Mouse (Mus musculus): ENCODE results near the gene Lbx2.
A peak's percentile ranks its signal among the peaks of the same experiment; 100 is the strongest.

Gene Lbx2

DNA sequence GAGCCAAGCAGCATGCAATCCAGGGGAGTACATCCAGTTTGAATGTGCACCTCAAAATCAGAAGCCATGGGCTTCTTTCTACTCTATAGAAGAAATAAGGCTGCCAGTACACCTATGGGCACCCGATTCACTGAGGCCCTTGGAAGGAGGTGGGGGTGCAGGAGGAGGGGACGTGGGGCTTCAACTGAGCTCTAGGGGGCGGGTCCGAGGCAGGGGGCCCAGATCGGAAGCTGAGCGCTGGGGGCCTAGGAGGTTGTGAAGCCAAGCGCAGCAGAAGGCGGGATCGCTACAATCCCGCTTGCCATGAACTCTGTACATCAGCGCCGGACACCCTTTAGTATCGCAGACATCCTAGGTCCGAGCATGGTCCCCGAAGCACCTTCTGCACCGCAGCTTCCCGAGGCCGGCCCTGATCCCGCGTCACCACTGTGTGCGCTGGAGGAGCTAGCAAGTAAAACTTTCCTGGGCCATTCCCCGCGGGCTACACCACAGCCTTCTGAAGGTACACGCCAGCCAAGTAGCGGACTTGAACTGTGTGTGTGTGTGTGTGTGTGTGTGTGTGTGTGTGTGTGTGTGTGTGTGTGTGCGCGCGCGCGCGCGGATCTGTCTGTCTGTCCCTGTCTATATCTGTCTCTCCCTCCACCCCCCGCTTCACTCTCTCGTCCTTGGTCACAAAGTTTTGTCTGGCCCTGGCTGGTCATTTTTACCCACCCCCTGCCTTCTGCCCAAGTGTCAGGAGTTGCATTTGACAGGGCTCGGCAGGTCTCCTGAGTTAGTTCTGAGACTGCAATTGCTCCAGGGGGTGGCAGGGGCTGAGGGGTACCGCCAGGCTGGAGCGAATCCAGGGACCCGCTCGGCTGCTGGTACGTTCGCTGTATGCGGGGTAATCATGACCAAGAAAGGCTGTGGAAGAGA, at the start of gene Lbx2:
Gene Lbx2 (plus strand): TSS at position 247 of the 915 bp plus-strand sequence.
- peak; percentile 49 for DNase-seq (ENCODE audit: extremely low spot score, low spot score)

DNA sequence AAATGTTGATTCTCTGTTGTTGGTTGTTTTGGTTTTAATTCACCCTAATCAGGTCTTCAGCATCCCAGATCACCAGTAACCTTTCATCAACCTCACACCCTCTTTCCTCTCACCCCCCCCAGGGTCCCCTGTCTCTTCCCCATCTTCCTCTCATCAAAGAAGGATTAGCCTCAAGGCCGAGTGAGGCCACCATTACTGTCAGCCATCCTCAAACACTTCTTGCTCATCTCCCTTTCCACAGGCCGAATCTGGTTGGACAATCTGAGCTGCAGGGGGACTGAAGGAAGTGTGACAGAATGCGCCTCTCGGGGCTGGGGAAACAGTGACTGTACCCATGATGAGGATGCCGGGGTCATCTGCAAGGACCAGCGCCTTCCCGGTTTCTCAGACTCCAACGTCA, 49.0 kb upstream of the Lbx2 start:
- DNase-seq (ENCODE audit: extremely low spot score, low spot score), result no peak

DNA sequence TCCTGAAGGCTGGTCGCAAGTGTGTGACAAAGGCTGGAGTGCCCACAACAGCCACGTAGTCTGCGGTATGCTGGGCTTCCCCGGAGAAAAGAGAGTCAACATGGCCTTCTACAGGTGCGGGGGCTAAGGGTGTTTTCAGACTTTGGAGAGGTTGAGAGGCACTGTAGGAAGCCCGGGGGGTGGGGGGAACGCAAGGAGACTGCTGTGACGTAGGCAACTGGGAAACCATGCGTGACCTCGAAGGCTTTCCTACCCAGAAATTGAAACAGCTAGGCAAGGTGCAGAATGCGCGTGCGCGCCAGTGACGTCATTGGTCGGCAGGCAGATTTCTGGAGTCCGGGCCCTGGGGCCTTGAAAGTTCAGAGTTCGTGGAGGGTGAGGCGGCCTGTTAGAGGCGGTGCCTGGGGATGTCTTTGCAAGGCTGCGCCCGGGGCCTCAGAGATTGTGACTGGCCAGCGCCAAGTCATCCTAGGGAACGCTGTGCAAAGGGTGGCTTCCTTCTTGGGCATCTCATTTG, 47.6 kb upstream of the Lbx2 start:
- peak; percentile 93 for DNase-seq (ENCODE audit: extremely low spot score, low spot score)

DNA sequence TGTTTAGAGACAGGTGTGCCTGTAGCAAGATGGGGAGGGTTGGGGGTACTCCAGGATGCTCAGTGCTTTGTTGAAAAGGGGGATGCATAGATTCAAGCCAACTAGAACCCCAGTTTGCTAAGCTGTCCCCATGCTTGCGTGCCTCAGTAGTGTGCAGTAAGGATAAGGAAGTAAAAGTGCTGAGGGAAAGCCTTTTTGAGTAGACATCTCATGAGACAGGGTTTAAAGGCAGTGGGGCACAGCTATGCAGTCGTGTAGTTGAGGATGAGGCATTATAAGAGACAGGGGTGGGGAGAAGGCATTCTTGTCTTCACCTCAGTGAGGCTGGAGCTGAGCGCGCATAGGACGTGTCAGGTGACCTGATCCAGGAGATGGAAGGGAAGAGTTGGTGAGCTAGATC, 45.6 kb upstream of the Lbx2 start:
- DNase-seq (ENCODE audit: extremely low spot score, low spot score), result no peak

DNA sequence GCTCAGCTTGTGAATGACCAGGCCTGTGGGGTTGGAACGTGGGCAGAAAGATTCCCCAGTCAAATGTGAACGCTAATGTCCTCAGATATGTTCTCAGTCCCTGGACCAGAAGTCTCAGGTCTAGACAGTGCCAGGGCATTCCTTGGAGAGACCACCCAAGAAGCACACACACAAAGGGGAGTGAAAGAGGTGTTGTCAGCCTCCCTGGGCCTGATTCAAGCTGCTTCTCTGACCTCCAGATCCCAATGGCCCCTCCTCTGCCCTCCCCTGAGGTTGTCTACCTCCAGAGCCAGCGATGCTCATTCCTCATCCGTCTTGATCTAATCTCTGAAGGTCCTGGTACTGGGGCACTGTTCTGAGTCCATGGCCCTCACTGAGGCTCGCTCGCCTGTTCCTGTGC, 42.6 kb upstream of the Lbx2 start:
- DNase-seq (ENCODE audit: extremely low spot score, low spot score), result no peak

DNA sequence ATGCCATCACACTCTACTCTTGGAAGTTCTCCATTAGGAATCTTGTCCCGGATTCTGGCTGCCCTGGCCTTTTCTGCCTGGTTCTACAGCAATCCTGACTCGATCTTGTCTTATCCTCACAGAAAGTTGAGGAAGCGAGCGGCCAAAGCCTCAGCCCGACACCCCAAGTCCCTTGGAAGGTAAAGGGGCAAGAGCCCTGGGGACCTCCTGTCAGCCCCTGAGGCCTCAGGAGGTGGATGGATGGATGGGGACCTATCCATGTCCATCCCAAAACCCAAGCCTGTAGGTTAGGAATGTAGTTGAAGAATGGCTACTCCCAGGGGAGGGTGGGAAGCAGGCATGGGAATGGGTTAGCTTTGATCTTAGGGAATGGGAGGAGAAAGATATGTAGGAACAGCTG, 42.2 kb upstream of the Lbx2 start:
- no peak for DNase-seq (ENCODE audit: extremely low spot score, low spot score)

DNA sequence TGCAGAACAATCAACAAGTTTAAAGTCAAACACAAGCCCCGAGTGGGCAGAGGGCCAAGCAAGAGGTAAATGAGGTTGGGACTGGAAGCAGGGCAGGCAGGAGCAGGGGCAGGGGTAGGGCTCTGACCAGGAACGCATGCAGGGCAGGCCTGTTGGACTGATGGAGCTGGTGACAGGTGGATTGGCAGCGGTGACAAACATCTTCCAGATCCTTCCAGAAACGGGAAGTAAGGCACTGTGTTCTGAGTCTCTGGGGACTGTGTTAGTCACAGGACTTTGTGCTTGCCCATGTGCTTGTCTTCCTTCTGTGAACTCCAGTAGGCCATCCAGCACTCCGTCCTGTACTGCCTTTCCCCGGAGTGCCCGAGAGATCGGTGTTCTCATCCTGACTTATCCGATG, 41.4 kb upstream of the Lbx2 start:
- no peak for DNase-seq (ENCODE audit: extremely low spot score, low spot score)

DNA sequence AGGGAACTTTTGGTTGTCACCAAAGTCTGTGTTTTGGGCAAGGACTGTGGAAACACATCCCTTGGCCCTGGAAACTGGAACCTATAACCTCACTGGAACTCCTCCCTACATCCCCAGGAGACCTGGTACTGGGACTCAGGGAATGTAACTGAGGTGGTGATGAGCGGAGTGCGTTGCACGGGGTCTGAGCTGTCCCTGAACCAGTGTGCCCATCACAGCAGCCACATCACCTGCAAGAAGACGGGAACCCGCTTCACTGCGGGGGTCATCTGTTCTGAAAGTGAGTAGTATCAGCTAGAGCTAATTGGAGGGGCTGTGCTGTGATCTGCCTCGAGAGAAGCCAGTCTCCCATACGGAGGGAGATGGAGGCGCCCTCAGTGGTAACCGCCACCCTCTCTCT, 36.8 kb upstream of the Lbx2 start:
- no peak for DNase-seq (ENCODE audit: extremely low spot score, low spot score)

DNA sequence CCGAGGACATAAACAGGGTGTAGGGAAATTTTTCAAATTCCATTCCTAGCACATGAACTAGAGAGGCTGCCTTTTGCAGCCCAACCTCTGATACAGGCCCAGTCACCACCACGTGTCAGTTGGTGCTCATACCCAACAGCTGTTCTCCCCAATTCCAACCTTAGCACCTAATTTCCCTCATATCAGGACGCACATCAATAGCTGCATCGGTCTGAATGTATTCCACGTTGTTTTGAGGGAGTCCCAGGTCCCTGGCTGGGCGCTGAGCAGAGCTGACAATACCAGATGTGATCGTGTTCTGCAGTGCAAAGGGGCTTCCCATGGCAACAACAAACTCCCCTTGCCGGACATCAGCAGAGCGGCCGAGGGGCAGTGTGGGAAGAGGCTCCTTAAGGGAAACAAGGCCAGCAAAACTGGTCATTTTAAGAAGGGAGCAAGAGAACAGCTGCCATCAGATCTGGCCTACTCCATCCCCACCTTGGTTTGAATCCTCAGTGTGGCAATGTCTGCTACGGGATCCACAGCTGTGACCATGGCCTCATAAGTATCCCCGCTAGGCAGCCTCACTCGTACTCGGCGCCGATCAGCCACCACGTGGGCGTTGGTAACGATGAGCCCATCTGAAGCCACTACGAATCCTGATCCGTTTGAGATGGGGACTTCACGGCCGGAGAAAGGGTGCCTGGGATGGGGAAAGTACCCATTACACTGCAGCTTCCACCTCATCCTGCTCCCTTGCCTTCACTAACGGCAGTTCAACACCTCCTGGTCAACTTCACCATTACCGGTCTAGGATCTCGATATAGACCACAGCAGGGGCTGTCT, 32.8 kb upstream of the Lbx2 start:
- peak; percentile 66 for DNase-seq (ENCODE audit: extremely low spot score, low spot score)

DNA sequence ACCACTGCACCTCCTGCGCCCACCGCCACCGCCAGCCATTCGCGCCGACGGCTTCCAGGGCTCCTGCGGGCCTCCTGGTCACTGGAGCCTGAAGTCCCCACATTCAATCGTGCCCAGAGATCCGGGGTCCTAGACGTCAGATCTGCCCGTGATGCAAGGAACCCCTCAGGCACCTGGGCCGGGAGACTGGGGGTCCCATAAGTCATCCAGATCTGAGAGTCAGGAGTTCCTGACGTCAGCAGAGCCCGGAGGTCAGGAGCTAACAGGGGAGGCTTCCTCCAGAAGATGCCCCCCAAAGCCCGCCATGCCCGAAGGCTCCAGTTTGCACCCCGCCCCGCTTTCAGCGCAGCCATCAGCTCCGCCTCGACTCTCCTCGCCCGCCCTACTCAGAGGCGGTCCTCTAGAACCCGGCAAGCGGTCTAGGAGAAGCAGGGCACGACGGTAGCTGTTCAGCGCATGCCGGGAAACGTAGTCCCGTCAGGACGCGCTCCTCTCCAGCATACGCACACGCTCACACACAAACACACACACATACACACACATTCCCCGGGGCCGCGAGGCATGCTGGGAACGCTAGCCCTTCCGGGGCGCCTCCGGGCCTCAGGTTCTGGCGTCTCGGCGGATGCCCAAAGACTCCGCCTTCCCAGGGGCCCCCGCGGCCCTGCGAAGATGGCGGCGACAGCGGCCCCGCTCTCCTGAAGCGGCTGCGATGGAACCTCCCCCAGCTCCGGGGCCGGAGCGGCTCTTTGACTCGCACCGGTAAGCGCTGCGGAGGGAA, 31.9 kb upstream of the Lbx2 start, which contains the start of gene Aup1:
Gene Aup1 (plus strand): TSS at position 448 of the 778 bp plus-strand sequence.
- peak; percentile 98 for DNase-seq (ENCODE audit: extremely low spot score, low spot score)

DNA sequence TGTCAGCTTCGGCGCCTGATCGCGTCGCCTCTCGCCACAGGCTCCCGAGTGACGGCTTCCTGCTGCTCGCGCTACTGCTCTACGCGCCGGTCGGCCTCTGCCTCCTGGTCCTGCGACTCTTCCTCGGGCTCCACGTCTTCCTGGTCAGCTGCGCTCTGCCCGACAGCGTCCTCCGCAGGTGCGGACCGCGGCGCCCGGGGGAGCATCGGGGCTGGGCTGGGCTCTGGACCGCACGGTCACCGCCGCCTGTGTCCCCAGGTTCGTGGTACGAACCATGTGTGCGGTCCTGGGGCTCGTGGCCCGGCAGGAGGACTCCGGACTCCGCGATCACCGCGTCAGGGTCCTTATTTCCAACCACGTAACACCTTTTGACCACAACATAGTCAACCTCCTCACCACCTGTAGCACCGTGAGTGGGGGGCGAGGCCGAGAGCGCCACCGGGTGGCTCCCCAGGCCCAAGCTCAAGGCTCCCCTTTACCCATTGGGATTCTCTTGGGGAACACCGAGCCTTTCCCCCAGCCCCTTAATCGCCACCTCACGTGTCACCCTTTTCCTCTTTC, 31.2 kb upstream of the Lbx2 start, which contains the start of gene Htra2:
Gene Htra2 (minus strand): TSS at position 403 of the 561 bp plus-strand sequence.
- no peak for DNase-seq (ENCODE audit: extremely low spot score, low spot score)

DNA sequence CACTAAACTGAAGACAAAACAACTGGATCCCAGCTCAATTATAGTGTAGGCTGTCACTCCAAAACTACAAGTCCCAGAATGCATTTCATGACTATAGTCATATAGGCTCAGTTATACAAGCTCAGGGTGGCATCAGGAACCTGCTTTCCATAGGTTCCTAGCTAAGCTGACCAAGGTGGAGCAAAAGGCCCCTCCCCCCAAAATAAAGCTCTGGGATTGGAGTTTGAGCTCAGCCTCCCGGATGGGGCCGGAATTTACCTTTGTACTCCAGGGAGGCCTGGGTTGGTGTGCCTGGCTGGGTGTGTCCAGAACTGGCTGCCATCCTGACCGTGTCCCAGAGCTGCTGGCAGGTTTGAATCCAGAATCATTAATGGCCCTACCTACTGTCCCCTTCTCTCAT, 28.4 kb upstream of the Lbx2 start, which contains the start of gene Dqx1:
Gene Dqx1 (plus strand): TSS at position 55 of the 400 bp plus-strand sequence.
- DNase-seq (ENCODE audit: extremely low spot score, low spot score), result no peak

DNA sequence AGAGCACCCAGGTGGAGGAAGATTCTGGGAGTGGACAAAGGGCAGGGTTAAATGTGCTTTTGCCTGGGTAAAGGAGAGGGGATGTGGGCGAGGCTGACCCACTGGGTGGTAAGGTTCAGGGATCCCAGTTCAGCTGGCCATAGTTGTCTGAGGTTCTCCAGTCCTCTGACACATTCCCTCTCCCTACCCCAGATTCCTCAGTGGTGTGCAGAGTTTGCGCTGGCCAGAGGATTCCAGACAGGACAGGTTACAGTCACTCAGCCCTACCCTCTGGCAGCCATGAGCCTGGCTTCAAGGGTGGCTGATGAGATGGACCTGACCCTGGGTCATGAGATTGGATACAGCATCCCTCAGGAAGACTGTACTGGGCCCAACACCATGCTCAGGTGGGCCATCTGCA, 27.4 kb upstream of the Lbx2 start:
- DNase-seq (ENCODE audit: extremely low spot score, low spot score), result no peak

DNA sequence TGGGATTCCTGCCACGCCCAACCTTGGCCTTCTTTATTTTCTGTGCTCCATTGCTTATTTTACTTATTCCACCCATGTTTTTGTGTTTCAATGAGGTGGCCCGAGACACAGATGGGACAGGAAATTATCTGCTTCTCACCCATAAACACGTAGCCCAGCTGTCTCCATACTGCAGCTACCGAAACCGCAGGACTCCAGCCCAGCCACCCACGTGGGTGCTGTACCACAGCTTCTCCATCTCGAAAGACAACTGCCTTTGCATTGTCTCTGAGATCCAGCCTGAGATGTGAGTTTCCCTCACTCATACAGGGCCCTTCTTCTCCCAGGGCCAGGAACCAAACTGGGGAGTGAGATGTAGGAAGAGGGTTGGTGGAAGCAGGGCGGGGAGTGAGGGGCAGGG, 20.2 kb upstream of the Lbx2 start:
- DNase-seq (ENCODE audit: extremely low spot score, low spot score), result no peak

DNA sequence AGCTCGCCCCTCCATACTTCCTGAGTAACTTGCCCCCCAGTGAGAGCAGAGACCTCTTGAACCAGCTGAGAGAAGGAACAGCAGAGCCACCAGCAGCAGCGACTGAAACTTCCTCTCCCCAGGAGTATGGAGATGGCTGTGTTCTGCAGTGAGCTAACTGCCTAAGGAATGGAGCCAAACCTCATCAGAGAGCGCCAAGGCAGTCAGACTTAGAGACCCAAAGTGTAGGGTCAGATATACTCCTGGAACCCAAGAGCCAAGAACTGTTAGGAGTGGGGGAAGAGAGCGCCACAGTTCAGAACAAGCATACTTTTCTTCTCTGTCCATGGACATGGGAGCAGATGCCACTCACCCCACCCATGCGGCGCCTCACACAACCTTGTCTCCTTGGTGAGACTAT, 19.7 kb upstream of the Lbx2 start:
- DNase-seq (ENCODE audit: extremely low spot score, low spot score), result no peak

DNA sequence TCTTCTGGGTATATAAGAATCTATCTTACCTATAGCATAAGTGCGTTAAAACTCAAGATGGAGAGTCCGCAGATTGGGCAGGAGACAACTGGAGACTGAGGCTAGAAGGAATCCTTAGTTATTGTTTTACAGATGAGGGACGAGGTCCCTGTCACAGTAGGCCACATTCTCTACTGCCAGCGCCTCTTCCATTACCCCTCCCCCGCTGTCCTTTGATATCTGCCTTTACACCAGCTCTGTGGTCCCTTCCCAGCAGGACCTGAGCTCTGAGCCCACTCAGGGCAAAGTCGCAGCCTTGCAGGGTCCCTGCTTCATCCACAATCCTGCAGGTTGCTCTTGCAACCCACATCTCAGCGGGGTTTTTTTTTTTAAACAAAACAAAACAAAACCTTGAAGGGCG, 17.9 kb upstream of the Lbx2 start:
- DNase-seq (ENCODE audit: extremely low spot score, low spot score), result no peak

DNA sequence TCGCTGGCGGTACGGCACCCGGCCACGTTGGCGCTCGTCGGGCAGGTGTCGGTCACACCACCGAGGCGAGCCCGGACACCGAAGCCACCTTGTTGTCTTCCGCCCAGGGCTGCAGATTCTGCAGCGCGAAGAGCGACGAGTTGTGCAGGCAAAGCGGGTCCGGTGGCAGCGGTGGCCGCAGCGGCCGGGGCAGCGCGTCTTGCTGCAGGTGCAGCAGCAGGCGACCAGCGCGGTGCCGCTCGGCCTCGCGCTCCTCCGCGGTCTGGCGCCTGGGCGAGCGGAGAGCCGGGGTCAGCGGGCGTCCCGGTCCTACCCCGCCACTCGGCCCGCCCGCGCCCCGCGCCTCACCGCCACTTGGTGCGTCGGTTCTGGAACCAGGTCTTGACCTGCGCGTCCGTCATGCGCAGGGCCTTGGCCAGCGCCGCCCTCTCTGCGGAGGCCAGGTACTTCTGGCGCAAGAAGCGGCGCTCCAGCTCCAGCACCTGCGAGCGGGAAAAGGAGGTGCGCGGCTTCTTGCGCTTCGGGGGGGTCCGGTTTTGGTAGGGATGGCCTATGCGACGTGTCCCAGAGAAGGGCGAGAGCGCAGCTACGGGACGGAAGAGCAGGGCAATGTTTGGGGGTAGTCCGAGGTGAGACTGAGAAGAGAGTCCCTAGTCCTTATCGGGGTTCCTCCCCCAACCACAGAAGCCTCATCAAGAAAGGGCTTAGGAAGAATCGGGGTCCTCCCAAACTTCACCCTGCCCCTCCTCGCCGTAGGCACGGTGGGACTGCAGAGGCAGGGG, 17.3 kb upstream of the Lbx2 start:
- peak; percentile 70 for DNase-seq (ENCODE audit: extremely low spot score, low spot score)

DNA sequence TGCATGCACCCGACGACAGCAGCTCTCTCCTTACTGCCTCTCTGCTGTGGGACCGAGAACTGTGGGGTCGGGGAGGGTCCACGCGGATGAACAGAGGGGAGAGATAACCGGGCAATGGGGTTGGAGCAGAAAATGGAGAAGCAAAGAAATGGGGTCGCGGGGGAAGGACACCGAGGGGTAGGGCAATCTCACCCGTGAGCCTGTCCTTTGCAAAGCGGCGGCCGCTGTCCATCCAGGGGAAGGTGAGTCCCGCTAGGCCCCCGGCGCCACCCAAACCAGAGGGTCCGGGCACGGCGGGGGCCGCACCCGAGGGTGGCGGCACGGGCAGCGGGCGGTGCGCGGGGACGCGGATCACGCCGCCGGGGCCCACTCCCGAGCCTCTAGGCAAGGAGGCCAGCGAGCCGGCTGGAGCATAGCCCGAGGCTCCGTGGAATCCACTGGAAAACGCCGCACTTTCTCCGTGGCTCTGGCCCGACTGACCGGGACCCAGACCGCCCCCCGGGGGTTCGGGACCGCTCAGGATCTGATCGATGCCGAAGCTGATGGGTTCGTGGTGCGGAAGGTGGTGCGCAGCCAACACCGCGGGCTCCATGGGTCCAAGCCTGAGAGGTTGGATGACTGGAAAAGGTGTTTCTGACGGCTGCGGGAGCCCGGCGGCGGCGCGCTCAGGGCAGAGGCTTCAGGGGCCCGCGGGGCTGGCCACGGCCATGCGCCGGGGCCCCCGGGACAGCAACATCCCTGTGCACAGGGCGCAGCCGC, 16.5 kb upstream of the Lbx2 start:
- DNase-seq (ENCODE audit: extremely low spot score, low spot score), result peak; percentile 66

DNA sequence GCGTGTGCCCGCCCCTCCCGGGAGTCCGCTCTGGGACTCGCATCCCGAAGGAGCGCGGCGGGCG, 16.1 kb upstream of the Lbx2 start, which contains the start of gene Tlx2:
Gene Tlx2 (minus strand): TSS at position 47 of the 64 bp plus-strand sequence.
- DNase-seq (ENCODE audit: extremely low spot score, low spot score), result no peak
